Mouse (Mus musculus): ENCODE results near the gene Gnpat. TPM values are rescaled to one million over a fixed set of nuclear protein-coding genes. Genes with fewer than 3 reads are reported as not detected.

The Gnpat gene
- polyA plus RNA-seq, 1 experiment from 2014 or later: 82.6 TPM

DNA sequence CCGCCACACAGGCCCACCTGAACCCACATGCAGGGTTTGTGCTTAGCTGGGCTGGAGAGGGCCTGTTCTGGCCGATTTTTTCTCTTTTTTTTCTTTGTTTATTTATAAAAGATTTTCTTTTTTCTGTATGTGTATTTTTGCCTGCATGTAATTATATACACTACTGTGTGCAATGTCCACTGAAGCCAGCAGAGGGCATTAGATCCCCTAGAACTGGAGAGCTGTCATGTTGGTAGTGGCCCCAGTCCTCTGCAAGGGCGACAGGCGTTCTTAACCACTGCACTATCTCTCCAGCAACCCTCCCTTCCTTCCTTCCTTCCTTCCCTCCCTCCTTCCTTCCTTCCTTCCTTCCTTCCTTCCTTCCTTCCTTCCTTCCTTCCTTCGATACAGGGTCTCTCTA is 25.6 kb downstream of the Gnpat start:
- Histone ChIP-seq H3K27ac (no peak overlapping the region), H3K36me3 (peaks cover 55% of the 10 kb centered on the region), H3K27me3 (replicated peaks) (no peaks in the 10 kb centered on the region), H3K9ac (no peak overlapping the region), H3K4me1 (replicated peaks) (no peaks in the 10 kb centered on the region), H3K9me3 (no peaks in the 10 kb centered on the region), H3K4me2 (replicated peaks) (no peak overlapping the region), H3K4me3 (replicated peaks) (no peak overlapping the region)
- WGBS: 94% methylated on average over 5 of the region's 5 CpGs
- ATAC-seq: no peak

DNA sequence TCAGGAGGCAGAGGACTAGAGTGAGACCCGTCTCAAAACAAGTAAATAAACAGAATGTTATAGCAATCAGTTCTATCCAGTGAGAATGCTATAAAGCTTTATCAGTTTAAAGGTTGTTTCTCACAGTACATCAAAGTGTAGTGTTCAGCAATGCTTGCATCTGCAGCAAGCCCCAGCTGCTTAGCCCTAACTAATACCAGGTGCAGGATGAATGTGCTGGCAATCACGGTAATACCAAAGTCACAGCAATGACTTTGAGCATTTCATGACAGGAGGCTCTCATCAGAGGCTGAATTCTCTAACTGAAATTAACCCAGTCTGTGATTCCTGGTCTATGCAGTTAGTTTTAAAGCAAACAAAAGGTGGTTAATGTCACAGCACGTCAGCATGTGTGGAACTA is 29.8 kb downstream of the Gnpat start:
- 62% methylated on average over 3 of the region's 3 CpGs for whole genome bisulfite sequencing
- Histone ChIP-seq H3K9me3 (no peaks in the 10 kb centered on the region), H3K27me3 (replicated peaks) (no peaks in the 10 kb centered on the region), H3K4me2 (replicated peaks) (no peak overlapping the region), H3K4me3 (replicated peaks) (no peak overlapping the region), H3K9ac (no peak overlapping the region), H3K4me1 (replicated peaks) (peaks cover 16% of the 10 kb centered on the region), H3K27ac (no peak overlapping the region), H3K36me3 (peaks cover 35% of the 10 kb centered on the region)
- ATAC-seq: no peak

DNA sequence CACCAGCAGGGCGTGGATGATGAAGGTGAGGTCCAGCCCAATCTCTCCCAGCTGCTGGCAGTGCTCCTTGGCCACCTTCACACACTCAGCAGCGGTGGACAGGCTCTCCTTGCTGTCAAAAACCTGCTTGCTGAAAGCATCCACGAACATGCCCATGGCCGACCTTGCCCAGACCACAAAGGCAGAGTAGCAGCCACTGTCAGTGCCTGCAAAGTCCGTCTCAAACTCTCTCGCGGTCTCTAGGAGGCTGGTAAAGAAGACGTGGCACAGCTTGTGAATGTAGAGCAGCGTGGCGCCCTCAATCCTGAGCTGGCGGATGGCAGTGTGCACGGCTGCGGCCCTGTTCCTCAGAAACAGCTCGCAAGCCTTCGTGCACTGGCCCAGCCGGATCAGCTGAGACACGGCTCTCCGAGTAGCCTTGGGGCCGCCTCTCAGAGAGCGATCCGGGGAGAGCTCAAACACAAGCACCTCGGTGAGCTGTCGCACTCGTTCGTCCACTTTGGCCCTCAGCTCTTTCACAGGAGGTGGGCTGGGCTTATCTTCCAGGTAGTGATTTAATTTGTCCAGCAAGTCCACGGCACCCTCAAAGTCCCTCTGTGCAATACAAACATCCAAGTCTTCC is 33.3 kb downstream of the Gnpat start:
- Histone ChIP-seq H3K9ac (peak overlapping the region; percentile 74), H3K4me3 (replicated peaks) (peak overlapping the region; percentile 88), H3K36me3 (peaks cover 23% of the 10 kb centered on the region; the same call in 1 of the 2 replicates), H3K27ac (peak overlapping the region; percentile 77; the same call in 1 of the 2 replicates), H3K9me3 (no peaks in the 10 kb centered on the region), H3K4me1 (replicated peaks) (peaks cover 23% of the 10 kb centered on the region), H3K27me3 (replicated peaks) (no peaks in the 10 kb centered on the region), H3K4me2 (replicated peaks) (peak overlapping the region; percentile 90)
- WGBS: 69% methylated on average over 26 of the region's 26 CpGs
- peak; percentile 8; the same call in 1 of the 2 replicates for ATAC-seq

DNA sequence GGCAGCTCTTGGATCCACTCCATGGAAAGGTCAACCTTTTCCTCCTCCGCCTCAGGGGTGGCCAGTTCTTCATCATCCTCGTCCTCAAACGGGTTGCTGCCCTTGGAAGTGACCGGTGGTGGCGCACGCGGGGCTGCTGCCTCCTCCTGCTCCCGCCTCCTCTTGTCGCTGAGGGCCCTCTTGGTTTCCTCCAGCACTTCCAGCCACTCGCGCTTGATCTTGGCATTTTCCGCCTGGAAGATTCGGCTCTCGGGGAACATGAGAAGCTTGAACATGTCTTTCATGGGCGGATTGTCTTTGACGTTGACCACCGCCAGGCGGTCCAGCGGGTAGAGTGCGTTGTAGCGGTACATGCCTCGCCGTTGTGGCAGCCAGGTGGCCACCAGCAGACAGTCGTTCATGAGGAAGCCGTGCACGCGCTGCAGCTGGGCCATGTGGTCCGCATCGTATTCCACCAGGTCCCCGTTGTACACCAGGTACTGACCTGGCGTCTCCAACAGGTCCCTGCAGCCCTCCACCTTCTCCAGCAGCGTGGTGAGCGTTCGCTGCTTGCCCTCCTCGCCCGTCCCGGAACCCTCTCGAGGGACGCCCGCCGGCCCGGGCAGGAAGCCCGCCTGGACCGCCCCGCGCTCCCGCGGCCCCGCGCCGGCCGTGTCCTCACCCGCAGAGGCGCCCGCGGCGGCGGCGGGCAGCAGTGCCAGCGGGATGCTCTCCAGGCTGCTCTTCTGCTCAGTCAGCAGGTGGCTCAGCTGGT is 34.0 kb downstream of the Gnpat start:
- Histone ChIP-seq H3K4me1 (replicated peaks) (peaks cover 23% of the 10 kb centered on the region), H3K27ac (peak overlapping the region; percentile 77), H3K9me3 (no peaks in the 10 kb centered on the region), H3K9ac (peak overlapping the region; percentile 74), H3K27me3 (replicated peaks) (no peaks in the 10 kb centered on the region), H3K4me2 (replicated peaks) (peak overlapping the region; percentile 90), H3K4me3 (replicated peaks) (peak overlapping the region; percentile 88), H3K36me3 (peaks cover 24% of the 10 kb centered on the region)
- under 1% methylated on average over 60 of the region's 60 CpGs for WGBS
- peak; percentile 61 for ATAC-seq

DNA sequence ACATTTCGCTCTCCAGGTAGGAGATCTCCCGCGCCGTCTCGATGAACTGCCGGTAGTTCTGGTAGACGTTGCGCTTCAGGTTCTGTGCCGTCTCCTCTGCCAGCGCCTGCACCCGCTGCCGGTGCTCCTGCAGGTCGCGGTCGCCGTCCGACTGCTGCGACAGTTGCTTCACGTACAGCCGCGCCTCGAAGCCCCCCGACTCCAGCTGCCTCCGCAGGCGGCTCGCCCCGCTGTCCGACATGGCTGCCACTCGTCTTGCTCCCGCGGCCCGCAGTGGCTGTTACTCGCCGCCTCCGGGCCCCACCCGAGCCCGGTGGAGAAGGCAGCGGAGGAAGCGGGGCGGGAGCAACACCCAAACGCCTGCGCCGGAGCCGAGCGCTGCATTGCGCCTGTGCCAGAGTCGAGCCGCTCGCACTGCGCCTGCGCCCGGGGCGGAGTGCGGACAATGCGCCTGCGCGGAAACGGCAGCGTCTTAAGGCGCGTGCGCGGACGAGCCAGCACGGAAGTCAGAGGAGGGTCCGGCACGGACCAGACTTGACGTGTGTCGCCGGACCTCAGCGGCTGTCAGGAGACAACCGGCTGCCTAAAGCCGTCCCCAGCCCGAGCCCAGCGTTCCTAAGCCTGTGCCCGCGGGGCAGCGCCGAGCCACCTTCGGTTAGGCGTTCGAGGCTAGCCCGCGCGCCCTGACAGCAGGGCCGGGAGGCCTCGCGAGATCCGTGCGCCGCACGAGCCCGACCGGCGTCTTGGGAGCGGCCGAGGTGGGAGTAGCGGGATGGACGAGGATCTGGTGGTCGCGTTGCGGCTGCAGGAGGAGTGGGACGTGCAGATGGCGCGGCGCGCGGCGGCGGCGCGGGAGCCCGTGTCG is 34.8 kb downstream of the Gnpat start, which contains the start of the genes Exoc8 and Sprtn:
Gene Exoc8, minus strand, starts transcription at position 320 of the 865 bp plus-strand sequence.
Gene Sprtn, plus strand, starts transcription at position 501 of the 865 bp plus-strand sequence.
- Histone ChIP-seq H3K27me3 (replicated peaks) (no peaks in the 10 kb centered on the region), H3K27ac (peak within 1 kb of the TSS; percentile 77), H3K9me3 (no peaks in the 10 kb centered on the region), H3K4me3 (replicated peaks) (peak within 1 kb of the TSS; percentile 88), H3K4me1 (replicated peaks) (peaks cover 23% of the 10 kb centered on the region), H3K36me3 (peaks cover 30% of the 10 kb centered on the region), H3K9ac (peak within 1 kb of the TSS; percentile 79), H3K4me2 (replicated peaks) (peak within 1 kb of the TSS; percentile 90)
- peak; percentile 93 for ATAC-seq
- WGBS: under 1% methylated on average over 114 of the region's 114 CpGs

DNA sequence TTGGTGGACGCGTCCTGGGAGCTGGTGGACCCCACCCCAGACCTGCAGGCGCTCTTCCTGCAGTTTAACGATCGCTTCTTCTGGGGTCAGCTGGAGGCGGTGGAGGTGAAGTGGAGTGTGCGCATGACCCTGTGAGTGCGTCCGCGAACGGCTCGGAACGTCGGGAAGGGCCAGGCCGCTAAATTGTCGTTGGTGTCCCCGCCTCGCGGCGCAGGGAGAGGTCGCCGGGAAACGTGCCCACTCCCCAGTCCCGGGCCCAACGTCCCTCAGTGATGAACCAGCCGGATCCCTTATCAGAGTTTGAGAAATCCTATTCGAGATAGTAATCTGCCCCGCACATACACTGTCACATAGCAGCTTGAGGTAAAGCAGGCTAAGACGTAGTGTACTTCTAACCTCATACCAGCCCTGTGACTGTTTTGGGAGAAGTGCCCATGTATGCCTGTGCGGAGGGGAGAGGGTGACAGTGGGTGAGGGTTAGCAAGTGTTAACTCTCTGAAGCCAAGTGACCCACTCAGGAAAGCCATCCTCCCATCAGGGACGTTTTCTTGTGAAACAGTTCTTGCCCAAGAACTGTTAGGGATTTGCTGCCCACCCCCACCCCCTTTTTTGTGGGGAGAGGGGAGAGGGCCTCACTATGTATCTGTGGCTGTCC is 35.5 kb downstream of the Gnpat start:
- Histone ChIP-seq H3K4me1 (replicated peaks) (peaks cover 23% of the 10 kb centered on the region), H3K27ac (peak overlapping the region; percentile 67), H3K36me3 (peaks cover 36% of the 10 kb centered on the region), H3K4me3 (replicated peaks) (peak overlapping the region; percentile 88), H3K4me2 (replicated peaks) (peak overlapping the region; percentile 76), H3K9me3 (no peaks in the 10 kb centered on the region), H3K27me3 (replicated peaks) (no peaks in the 10 kb centered on the region), H3K9ac (peak overlapping the region; percentile 79)
- WGBS: 4% methylated on average over 31 of the region's 31 CpGs
- ATAC-seq: 0 out of 2 replicates have a peak, but pooled peaks have one; percentile 1

DNA sequence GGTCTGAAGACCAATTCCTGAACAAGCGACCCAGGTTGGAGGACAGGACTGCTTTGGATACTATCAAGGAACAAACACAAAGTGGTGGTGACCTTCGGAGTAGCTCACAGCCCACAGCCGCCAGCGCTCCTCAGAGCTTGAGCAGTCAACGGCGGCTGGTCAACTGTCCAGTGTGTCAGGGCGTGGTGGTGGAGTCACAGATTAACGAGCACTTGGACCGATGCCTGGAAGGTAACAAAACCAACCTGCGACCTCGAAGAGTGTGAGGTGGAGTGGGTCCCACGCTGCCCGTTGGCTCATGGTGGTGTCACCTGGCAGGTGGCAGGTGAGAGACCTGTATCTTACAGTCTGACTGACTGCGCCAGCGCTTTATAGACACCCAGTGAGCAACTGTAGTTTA is 40.4 kb downstream of the Gnpat start:
- peaks cover 7% of the 10 kb centered on the region for H3K4me1 ChIP-seq (replicated peaks)
- H3K4me3 ChIP-seq (replicated peaks): no peak overlapping the region
- H3K9me3 ChIP-seq: no peaks in the 10 kb centered on the region
- no peaks in the 10 kb centered on the region for H3K27me3 ChIP-seq (replicated peaks)
- no peak overlapping the region for H3K4me2 ChIP-seq (replicated peaks)
- ATAC-seq: no peak; the same call in 1 of the 2 replicates
- H3K9ac ChIP-seq: no peak overlapping the region
- H3K36me3 ChIP-seq: peaks cover 36% of the 10 kb centered on the region
- WGBS: 93% methylated on average over 15 of the region's 15 CpGs
- H3K27ac ChIP-seq: no peak overlapping the region

DNA sequence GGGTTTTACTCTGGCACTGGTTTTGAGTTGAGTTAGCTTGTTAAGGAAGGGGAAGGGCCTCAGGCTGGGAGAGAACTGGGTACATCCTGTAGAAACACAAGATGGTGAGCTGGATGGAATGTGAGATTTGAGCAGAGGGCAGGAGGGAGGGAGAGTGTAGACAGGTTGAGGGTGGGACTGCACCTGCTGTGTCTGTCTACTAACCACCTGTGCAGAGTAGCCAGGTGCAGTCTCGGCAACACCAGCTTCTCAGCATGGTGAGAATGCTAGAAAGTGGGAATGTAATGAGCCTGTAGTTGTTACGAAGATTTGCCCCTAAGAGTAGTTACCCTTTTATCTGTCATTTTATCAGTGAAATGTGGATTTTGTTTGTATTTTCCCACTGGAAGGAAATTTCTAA is 42.6 kb downstream of the Gnpat start:
- 81% methylated on average over 2 of the region's 2 CpGs for WGBS
- no peak for ATAC-seq
- peaks cover 39% of the 10 kb centered on the region for H3K36me3 ChIP-seq
- no peak overlapping the region for H3K27ac ChIP-seq
- H3K4me1 ChIP-seq (replicated peaks): no peaks in the 10 kb centered on the region
- H3K27me3 ChIP-seq (replicated peaks): no peaks in the 10 kb centered on the region
- no peak overlapping the region for H3K4me2 ChIP-seq (replicated peaks)
- H3K9ac ChIP-seq: no peak overlapping the region
- H3K4me3 ChIP-seq (replicated peaks): no peak overlapping the region
- no peaks in the 10 kb centered on the region for H3K9me3 ChIP-seq

DNA sequence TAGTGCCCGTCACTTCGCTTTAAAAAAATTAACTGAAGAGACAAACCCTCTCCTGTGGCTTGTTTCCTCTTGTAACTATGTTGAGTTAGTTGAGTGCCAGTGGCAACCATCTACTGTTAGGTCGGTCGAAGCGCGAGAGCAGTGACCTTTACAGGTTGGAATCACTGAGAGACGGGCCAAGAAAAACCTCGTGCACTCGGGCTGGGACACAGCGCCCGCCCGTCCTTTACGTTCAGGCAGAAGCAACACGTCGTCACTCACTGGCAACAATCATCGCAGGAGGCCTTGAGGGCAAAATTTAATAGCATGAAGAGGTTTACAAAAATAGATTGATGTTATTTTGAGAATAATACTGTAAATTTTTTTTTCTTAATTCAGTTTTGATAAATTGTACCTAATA is 47.1 kb downstream of the Gnpat start:
- no peak for ATAC-seq
- Histone ChIP-seq H3K27ac (no peak overlapping the region), H3K9ac (no peak overlapping the region), H3K4me1 (replicated peaks) (no peaks in the 10 kb centered on the region), H3K36me3 (peaks cover 43% of the 10 kb centered on the region), H3K27me3 (replicated peaks) (no peaks in the 10 kb centered on the region), H3K4me2 (replicated peaks) (no peak overlapping the region), H3K9me3 (no peaks in the 10 kb centered on the region), H3K4me3 (replicated peaks) (no peak overlapping the region)
- WGBS: 93% methylated on average over 16 of the region's 16 CpGs

DNA sequence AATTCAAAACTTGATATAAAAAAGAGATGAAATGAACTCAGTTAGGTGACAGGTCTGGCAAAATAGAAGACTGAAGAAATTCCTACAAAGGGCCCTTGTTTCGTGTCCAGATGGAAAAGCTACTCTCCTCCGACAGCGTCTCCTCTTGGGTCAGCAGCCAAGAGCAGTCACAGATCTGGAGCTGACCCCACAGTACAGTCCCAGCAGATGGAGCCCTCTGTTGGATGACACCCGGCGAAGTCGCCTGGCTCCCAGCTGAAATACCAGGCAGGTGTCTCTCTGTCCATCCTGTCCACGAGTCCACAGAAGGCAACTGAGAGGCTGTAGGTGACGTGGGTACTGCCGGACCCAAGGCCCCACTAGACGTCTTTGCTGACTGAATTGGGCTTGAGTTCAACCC is 47.5 kb downstream of the Gnpat start:
- Histone ChIP-seq H3K4me1 (replicated peaks) (no peaks in the 10 kb centered on the region), H3K9me3 (no peaks in the 10 kb centered on the region), H3K9ac (no peak overlapping the region), H3K4me3 (replicated peaks) (no peak overlapping the region), H3K27ac (no peak overlapping the region), H3K36me3 (peaks cover 47% of the 10 kb centered on the region), H3K27me3 (replicated peaks) (no peaks in the 10 kb centered on the region), H3K4me2 (replicated peaks) (no peak overlapping the region)
- 83% methylated on average over 10 of the region's 10 CpGs for WGBS
- ATAC-seq: no peak

DNA sequence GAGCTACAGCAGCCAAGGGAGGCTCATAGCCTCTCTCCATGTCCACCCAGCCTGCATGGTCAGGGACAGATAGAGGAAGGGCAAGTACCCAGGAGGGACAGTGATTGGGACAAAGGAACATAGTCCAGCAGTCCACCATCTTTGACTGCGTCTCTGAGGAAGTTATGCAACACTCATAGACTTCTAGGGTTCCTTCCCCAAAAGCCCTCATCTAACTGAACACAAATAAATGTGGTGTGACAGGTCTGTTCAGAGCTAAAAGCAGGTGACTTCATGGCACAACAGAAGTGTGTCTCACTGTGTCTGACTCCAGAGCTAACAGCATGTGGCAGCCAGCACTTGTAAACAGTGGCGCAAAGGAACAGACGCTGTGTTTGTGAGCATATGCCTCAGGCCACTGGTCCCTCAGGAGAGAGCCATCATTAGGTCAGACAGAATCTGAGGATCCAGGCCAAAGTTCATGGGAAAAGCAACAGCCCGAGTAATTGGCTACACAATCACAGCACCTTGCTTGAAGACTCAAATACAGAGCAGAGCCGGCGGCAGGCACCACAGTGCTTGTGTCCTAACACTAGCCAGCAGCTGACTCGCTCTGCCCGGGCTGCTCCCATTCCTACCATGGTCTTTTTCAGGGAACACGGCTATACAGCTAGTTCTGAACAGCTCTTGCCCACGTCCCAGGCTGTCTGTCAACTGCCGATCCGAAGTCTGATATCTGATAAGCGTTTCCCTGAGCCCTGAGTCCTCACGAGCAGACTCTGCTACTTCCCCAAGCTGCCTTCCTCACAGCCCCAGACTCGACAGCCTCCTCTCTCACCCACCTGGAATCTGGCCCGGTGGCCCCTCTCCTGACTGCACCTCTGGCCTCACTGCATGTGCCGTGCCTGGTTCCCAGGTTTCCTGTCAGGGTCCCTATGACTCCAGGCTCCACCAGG is 49.4 kb downstream of the Gnpat start:
- H3K36me3 ChIP-seq: peaks cover 42% of the 10 kb centered on the region
- H3K27ac ChIP-seq: no peak overlapping the region

More for the DNA sequence above, 49.4 kb downstream of the Gnpat start:
- Histone ChIP-seq H3K4me1 (replicated peaks) (no peaks in the 10 kb centered on the region), H3K4me2 (replicated peaks) (no peak overlapping the region), H3K27me3 (replicated peaks) (no peaks in the 10 kb centered on the region), H3K9me3 (no peaks in the 10 kb centered on the region), H3K4me3 (replicated peaks) (no peak overlapping the region), H3K9ac (no peak overlapping the region)
- ATAC-seq: no peak
- WGBS: 79% methylated on average over 17 of the region's 17 CpGs
